Mouse (Mus musculus) ES-E14 (cell line): ENCODE measurements around the gene Washc3. TPM values are rescaled to one million over a fixed set of nuclear protein-coding genes. Genes with fewer than 3 reads are reported as not detected.

Experiments used
- DNase-seq: peaks from one replicate; pipeline ENCODE4 v3.0.0-alpha.2; 2013; ENCODE audit warnings: low read depth, low spot score
- H3K27ac ChIP-seq: 2 replicates; pipeline ENCODE4 v1.5.1; 2012; ENCODE audit warnings: low read depth, mild to moderate bottlenecking, low read length, moderate library complexity, mixed read lengths; ENCODE audit not compliant: poor library complexity, insufficient read depth, severe bottlenecking
- H3K36me3 ChIP-seq: 2 replicates; pipeline ENCODE4 v1.6.1; 2012; ENCODE audit warnings: mild to moderate bottlenecking, low read length, moderate library complexity, mixed read lengths; ENCODE audit not compliant: control insufficient read depth, poor library complexity, insufficient read depth, severe bottlenecking
- H3K4me1 ChIP-seq, 2 experiments: fragments of 150-350 bp in 1 of 2; sonication (generic) in 1 of 2; 2 replicates each; pipeline ENCODE4 v1.6.1; 2012; ENCODE audit warnings: low read length in 2 of 2, mild to moderate bottlenecking in 1 of 2, mixed read lengths in 1 of 2; ENCODE audit not compliant: control insufficient read depth in 2 of 2, insufficient read depth in 2 of 2, poor library complexity in 1 of 2
- H3K4me3 ChIP-seq, 2 experiments: fragments of 150-350 bp in 1 of 2; sonication (generic) in 1 of 2; 2 replicates each; pipeline ENCODE4 v1.5.1; 2012; ENCODE audit warnings: low read length in 2 of 2, low read depth in 1 of 2, mild to moderate bottlenecking in 1 of 2, mixed read lengths in 1 of 2; ENCODE audit not compliant: insufficient read depth in 1 of 2, poor library complexity in 1 of 2, severe bottlenecking in 1 of 2
- H3K9ac ChIP-seq: 2 replicates; pipeline ENCODE4 v1.6.1; 2012; ENCODE audit warnings: low read depth, mild to moderate bottlenecking, low read length, mixed read lengths; ENCODE audit not compliant: poor library complexity, insufficient read depth, severe bottlenecking
- H3K9me3 ChIP-seq: fragments of 150-350 bp; sonication (generic); 2 replicates; pipeline ENCODE4 v1.6.1; 2012; ENCODE audit warnings: low read depth, mild to moderate bottlenecking, low read length; ENCODE audit not compliant: control insufficient read depth, insufficient read depth
- CHD2 ChIP-seq: IDR thresholded peaks from 2 replicates; pipeline ENCODE4 v1.6.1; 2014; ENCODE audit warnings: mild to moderate bottlenecking, low read depth, low read length, inconsistent platforms
- HCFC1 ChIP-seq: IDR thresholded peaks from 2 replicates; pipeline ENCODE4 v1.6.1; 2012; ENCODE audit warnings: low read length, inconsistent platforms, borderline replicate concordance; ENCODE audit not compliant: insufficient read depth
- MAFK ChIP-seq: IDR thresholded peaks from 2 replicates; pipeline ENCODE4 v1.6.1; 2014; ENCODE audit warnings: mild to moderate bottlenecking, low read depth, low read length, inconsistent platforms; ENCODE audit not compliant: insufficient read depth
- ZC3H11A ChIP-seq: IDR thresholded peaks from 2 replicates; pipeline ENCODE4 v1.6.1; 2012; ENCODE audit warnings: low read depth, mild to moderate bottlenecking, inconsistent platforms, low read length, borderline replicate concordance
- ZNF384 ChIP-seq: IDR thresholded peaks from 2 replicates; pipeline ENCODE4 v1.6.1; 2012; ENCODE audit warnings: low read depth, low read length, inconsistent platforms
- in situ Hi-C, 2 experiments: fragments of 600-800 bp; cut with MboI; formaldehyde crosslinking; loops; one replicate each; pipeline ENCODE4 v1.15.1; 2025; ENCODE audit warnings: low sequenced_read_pairs in 2 of 2, inconsistent platforms in 1 of 2; ENCODE audit not compliant: unreplicated experiment in 2 of 2
- total RNA-seq: library from RNA; depleted of rRNA; stranded (reverse); fragments of 300-350 nt; gene quantifications from 2 replicates; pipeline ENCODE4 v1.2.3, GENCODE M21; 2012; rRNA removed

Washc3 gene
- total RNA-seq, 1 experiment, result 39.9 TPM

GRCm38 (mm10) chr10:88288061-88288460, 87.2 kb downstream of the Washc3 start:
- Histone ChIP-seq H3K4me3 (no peak overlapping the region), H3K9ac (no peak overlapping the region), H3K4me1 (no peaks in the 10 kb centered on the region), H3K36me3 (no peaks in the 10 kb centered on the region), H3K27ac (no peak overlapping the region), H3K9me3 (no peaks in the 10 kb centered on the region)
- DNase-seq, result no peak
- no peak for TF ChIP-seq MAFK
- in situ Hi-C loops, result no loop called here

- in situ Hi-C loops, result no loop called here
- Histone ChIP-seq H3K36me3 (no peaks in the 10 kb centered on the region), H3K9ac (no peak overlapping the region), H3K4me3 (no peak overlapping the region), H3K27ac (no peak overlapping the region), H3K4me1 (no peaks in the 10 kb centered on the region), H3K9me3 (no peaks in the 10 kb centered on the region)
- no peak for DNase-seq
- TF ChIP-seq ZC3H11A, result no peak
- TF ChIP-seq ZNF384, result no peak
- no peak for TF ChIP-seq CHD2
- no peak for TF ChIP-seq MAFK
- TF ChIP-seq HCFC1, result no peak
These were observed 94.2 kb downstream of the Washc3 start for GRCm38 (mm10) chr10:88295091-88295490.

Other genes starting within 250 kb of the Washc3 start
- gene Pmch, start 110.0 kb upstream of the Washc3 start, total RNA-seq, result not detected in 2 replicates
- 19.4 TPM in 2 replicates for gene Parpbp, start 54.2 kb upstream of the Washc3 start, total RNA-seq
- 53.9 and 69.3 TPM in 2 replicates for gene Nup37, start 54.1 kb upstream of the Washc3 start, total RNA-seq
- 1.3 and 3.3 TPM in 2 replicates for gene Dram1, start 178.0 kb downstream of the Washc3 start, total RNA-seq
- gene Gnptab, start 178.0 kb downstream of the Washc3 start, total RNA-seq, result 25.1 and 34.0 TPM in 2 replicates